Mouse (Mus musculus) intestine, embryonic 14.5 days (tissue): ENCODE results near the gene Clcn1. TPM values are rescaled to one million over a fixed set of nuclear protein-coding genes. Genes with fewer than 3 reads are reported as not detected.

Experiments
- ATAC-seq: fragments of 200-750 bp; cut with Nextera tagmentation; replicated peaks from 2 replicates; pipeline ENCODE4 v1.8.0; 2017; ENCODE audit warnings: low read depth, moderate number of reproducible peaks, moderate TSS enrichment, moderate library complexity; ENCODE audit not compliant: low FRiP score, low TSS enrichment
- DNase-seq: peaks from one replicate; pipeline ENCODE4 v3.0.0-alpha.2; 2018; ENCODE audit warnings: low spot score
- H3K27ac ChIP-seq: fragments of 300-500 bp; sonication (generic); 2 replicates; pipeline ENCODE4 v1.5.1; 2014; ENCODE audit warnings: low read depth, mild to moderate bottlenecking, control low read depth
- H3K27me3 ChIP-seq: fragments of 300-500 bp; sonication (generic); replicated peaks from 2 replicates; pipeline ENCODE4 v1.6.1; 2014; ENCODE audit warnings: low read length, control low read depth; ENCODE audit not compliant: control insufficient read depth, insufficient read depth
- H3K36me3 ChIP-seq: fragments of 300-500 bp; sonication (generic); 2 replicates; pipeline ENCODE4 v1.6.1; 2014; ENCODE audit warnings: low read length, control low read depth; ENCODE audit not compliant: control insufficient read depth, insufficient read depth
- H3K4me1 ChIP-seq: fragments of 300-500 bp; sonication (generic); replicated peaks from 2 replicates; pipeline ENCODE4 v1.6.1; 2014; ENCODE audit warnings: low read length, control low read depth, mixed read lengths; ENCODE audit not compliant: control insufficient read depth, insufficient read depth
- H3K4me2 ChIP-seq: fragments of 300-500 bp; sonication (generic); 2 replicates; pipeline ENCODE4 v1.6.1; 2014; ENCODE audit warnings: low read length
- H3K4me3 ChIP-seq: fragments of 300-500 bp; sonication (generic); 2 replicates; pipeline ENCODE4 v1.5.1; 2014; ENCODE audit warnings: low read depth, low read length, control low read depth, mixed read lengths
- H3K9ac ChIP-seq: fragments of 300-500 bp; sonication (generic); 2 replicates; pipeline ENCODE4 v1.6.1; 2014; ENCODE audit warnings: mild to moderate bottlenecking, low read length
- H3K9me3 ChIP-seq: fragments of 300-500 bp; sonication (generic); 2 replicates; pipeline ENCODE4 v1.6.1; 2016; ENCODE audit warnings: low read length, control low read depth; ENCODE audit not compliant: control insufficient read depth
- WGBS: fragments of 180-500 bp; shearing (Covaris S2); extraction: QIAGEN DNeasy Blood & Tissue Kit; methylation state at CpG from one replicate; pipeline ENCODE4 v1.1.7; 2014; 5-methylcytosine and 5-hydroxymethylcytosine counted together
- polyA plus RNA-seq: library from polyadenylated mRNA; unstranded; fragments of >200 nt; fragmentation: Nextera tagmentation; extraction: Ambion mirVana; gene quantifications from 2 replicates; pipeline ENCODE4 v1.2.1, GENCODE M21; 2014

The Clcn1 gene
- polyA plus RNA-seq, result 0.12 and 0.22 TPM in 2 replicates

DNA sequence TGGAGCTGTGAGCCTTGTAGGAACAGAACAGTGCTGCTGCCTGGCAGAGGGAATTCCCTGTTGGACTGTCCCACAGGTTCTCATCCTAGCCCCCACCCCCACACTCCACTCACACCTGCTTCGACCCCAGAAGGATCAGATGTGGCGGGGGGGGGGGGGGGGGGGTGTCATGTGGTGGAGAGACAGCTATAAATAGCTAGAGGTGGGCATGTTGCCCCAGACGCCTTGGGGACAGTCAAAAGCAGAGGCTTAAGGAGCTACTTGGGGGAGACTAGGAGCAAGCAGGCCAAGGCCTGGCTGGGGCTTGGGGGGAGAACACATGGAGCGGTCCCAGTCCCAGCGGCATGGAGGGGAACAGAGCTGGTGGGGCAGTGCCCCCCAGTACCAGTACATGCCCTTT lies at the start of gene Clcn1:
Clcn1 (plus strand) TSS at position 238 of the 400 bp plus-strand sequence.
- DNase-seq, result no peak
- no peak within 1 kb of the TSS for H3K4me2 ChIP-seq
- no peak for ATAC-seq
- 71% methylated on average over 4 of the region's 5 CpGs for WGBS
- H3K4me1 ChIP-seq, result no peaks in the 10 kb centered on the region
- H3K36me3 ChIP-seq, result peaks cover 26% of the 10 kb centered on the region
- no peaks in the 10 kb centered on the region for H3K27me3 ChIP-seq
- no peak within 1 kb of the TSS for H3K9ac ChIP-seq
- H3K9me3 ChIP-seq, result no peaks in the 10 kb centered on the region
- H3K4me3 ChIP-seq, result no peak within 1 kb of the TSS
- no peak within 1 kb of the TSS for H3K27ac ChIP-seq

DNA sequence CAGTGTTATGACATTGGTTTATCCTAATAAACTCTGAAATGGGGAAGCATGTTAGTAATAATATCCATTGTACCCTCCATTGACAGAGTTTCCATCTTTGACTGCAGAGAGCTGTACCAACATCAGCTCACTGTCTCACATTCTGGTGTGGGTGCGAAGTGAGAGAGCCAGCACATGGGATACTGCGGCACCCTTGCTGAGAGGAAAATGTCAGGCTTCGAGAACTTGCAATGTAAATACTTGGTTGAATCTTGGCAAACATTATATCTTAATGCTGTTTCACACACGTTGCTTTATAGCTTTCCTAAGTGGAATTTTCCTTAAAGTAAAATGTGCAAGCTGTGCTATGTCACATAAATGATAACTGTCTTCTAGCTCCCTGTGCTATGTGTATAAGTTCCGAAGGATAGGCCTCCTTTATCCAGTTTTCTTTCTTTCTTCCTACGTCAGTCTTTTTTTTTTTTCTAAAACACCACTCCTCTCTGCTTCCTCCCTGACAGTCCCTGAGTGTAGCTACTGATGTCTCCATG lies 49.1 kb upstream of the Clcn1 start:
- no peak overlapping the region for H3K9ac ChIP-seq
- H3K27me3 ChIP-seq, result no peaks in the 10 kb centered on the region
- ATAC-seq, result no peak
- no peak for DNase-seq
- H3K36me3 ChIP-seq, result no peaks in the 10 kb centered on the region
- 53% methylated on average over 6 of the region's 6 CpGs for WGBS
- H3K9me3 ChIP-seq, result no peaks in the 10 kb centered on the region
- no peak overlapping the region for H3K4me2 ChIP-seq
- H3K4me1 ChIP-seq, result no peaks in the 10 kb centered on the region
- H3K4me3 ChIP-seq, result no peak overlapping the region
- H3K27ac ChIP-seq, result no peak overlapping the region

DNA sequence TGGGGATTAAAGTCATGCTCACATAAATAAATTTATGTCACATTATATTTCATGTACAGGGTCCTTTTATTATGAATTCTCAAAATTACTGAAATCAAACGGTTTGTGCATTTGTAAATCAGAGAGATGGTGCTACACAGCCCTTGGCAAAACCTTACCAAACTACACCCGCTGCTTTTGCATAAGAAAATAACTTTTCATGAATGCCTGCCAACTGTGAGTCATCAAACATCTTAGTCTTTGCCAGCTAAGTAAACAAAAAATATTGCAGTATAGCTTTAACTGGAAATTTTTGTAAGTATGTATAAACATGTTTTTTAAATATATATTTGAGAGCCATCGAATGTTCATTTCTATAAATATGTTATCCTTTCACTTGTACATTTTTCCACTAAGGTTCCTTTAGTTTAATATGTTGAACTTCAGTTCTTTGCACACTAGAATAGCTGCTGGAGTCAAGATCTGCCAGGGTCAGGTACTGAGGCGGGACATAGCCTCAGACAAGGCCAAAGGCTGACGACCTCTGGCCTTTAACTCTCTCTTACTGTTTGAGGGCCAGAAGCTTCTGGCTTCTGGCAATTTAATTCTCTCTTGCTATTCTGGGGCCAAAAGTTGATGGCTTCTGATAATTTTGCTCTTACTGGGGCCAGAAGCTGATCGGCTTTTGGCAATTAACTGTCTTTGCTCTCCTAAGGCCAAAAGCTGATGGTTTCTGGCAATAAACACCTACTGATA lies 45.0 kb upstream of the Clcn1 start:
- DNase-seq, result no peak
- Histone ChIP-seq H3K36me3 (no peaks in the 10 kb centered on the region), H3K27me3 (no peaks in the 10 kb centered on the region), H3K4me2 (no peak overlapping the region), H3K4me1 (0 out of 2 replicates have a peak, but pooled peaks cover 3% of the 10 kb centered on the region), H3K27ac (no peak overlapping the region), H3K9me3 (no peaks in the 10 kb centered on the region), H3K9ac (no peak overlapping the region), H3K4me3 (no peak overlapping the region)
- no peak for ATAC-seq
- 72% methylated on average over 6 of the region's 6 CpGs for WGBS

DNA sequence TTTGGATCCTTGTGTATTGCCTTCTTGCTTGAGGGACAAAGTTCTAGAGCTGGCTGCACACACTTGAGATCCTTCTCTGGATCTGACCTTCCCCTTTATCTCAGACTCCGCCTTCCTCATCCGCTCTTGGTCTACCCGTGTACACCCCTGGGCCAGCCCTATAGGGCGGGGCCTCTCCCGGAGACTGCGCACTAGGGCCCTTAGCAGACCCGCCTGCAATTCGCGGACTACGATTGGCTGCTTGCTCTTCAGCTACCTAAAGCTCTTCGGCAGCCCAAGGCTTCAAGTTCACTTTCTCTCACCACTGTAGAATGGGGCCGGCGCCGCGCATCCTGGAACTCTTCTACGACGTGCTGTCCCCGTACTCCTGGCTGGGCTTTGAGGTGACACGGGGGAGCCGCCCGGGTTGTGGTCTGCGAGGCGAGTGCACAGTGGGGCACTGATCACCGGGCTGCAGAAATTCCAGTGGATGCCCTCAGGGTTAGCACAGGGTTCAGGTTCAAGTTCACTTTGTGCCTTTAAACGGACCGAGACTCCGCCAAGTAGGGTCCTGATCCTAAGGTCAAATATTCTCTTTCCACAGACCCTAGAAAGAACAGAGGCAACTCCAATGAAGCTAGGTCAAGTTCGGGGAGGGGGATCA lies 40.7 kb upstream of the Clcn1 start, which contains the start of gene Gstk1:
Gstk1 (plus strand) TSS at position 225 of the 643 bp plus-strand sequence.
- DNase-seq (peak; percentile 79), ATAC-seq (peak; percentile 99)
- Histone ChIP-seq H3K4me2 (peak within 1 kb of the TSS; percentile 81), H3K27me3 (no peaks in the 10 kb centered on the region), H3K36me3 (no peaks in the 10 kb centered on the region), H3K9ac (peak within 1 kb of the TSS; percentile 35; the same call in 1 of the 2 replicates), H3K27ac (no peak within 1 kb of the TSS), H3K9me3 (no peaks in the 10 kb centered on the region), H3K4me1 (peaks cover 3% of the 10 kb centered on the region; the same call in 1 of the 2 replicates), H3K4me3 (peak within 1 kb of the TSS; percentile 45)
- 3% methylated on average over 28 of the region's 28 CpGs for WGBS

DNA sequence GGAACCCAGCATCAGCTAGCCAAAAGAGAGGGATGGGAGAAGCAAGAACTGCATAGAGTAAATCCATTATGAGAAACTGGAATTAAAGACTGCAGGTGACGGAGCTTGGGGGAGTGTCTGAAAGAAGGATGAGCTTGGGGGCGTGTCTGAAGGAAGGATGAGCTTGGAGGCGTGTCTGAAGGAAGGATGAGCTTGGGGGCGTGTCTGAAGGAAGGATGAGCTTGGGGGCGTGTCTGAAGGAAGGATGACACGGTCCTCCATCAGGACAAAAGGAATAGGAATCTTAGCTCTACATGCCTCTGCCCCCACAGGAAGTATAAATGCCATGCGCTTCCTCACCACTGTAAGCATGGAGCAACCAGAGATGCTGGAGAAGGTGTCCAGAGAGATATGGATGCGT lies 39.3 kb upstream of the Clcn1 start:
- no peaks in the 10 kb centered on the region for H3K36me3 ChIP-seq
- H3K27me3 ChIP-seq, result no peaks in the 10 kb centered on the region
- ATAC-seq, result no peak; the same call in 1 of the 2 replicates
- H3K9me3 ChIP-seq, result no peaks in the 10 kb centered on the region
- WGBS, result 15% methylated on average over 8 of the region's 8 CpGs
- DNase-seq, result no peak
- H3K4me1 ChIP-seq, result peaks cover 3% of the 10 kb centered on the region; the same call in 1 of the 2 replicates
- H3K4me2 ChIP-seq, result peak overlapping the region; percentile 34
- H3K27ac ChIP-seq, result no peak overlapping the region
- H3K9ac ChIP-seq, result 0 out of 2 replicates have a peak overlapping the region, but pooled peaks have one; percentile 27
- H3K4me3 ChIP-seq, result peak overlapping the region; percentile 20

DNA sequence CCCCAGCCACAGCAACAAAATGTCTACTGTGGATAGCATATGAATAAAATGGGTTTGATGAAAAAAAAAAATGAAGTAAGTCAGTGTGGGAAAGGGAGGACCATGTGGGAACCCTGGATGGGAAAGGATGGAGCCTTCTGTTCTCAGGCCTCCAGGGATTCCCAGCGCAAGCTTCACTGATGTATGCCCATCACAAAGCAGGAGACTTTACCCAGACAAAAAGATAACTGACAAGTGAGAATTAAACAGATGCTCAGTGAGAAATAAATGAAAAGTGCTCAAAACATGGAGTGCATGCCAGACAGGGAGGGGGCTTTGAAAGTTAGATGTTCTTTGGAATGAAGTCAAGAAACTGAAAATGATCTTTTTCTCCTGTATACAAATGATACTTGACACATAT lies 38.5 kb upstream of the Clcn1 start:
- H3K27me3 ChIP-seq, result no peaks in the 10 kb centered on the region
- peaks cover 3% of the 10 kb centered on the region; the same call in 1 of the 2 replicates for H3K4me1 ChIP-seq
- no peak overlapping the region for H3K4me3 ChIP-seq
- no peak for DNase-seq
- 89% methylated on average over 1 of the region's 1 CpGs for WGBS
- peak overlapping the region; percentile 34 for H3K4me2 ChIP-seq
- H3K9me3 ChIP-seq, result no peaks in the 10 kb centered on the region
- no peak for ATAC-seq
- no peak overlapping the region for H3K27ac ChIP-seq
- H3K9ac ChIP-seq, result peak overlapping the region; percentile 27; the same call in 1 of the 2 replicates
- H3K36me3 ChIP-seq, result no peaks in the 10 kb centered on the region

DNA sequence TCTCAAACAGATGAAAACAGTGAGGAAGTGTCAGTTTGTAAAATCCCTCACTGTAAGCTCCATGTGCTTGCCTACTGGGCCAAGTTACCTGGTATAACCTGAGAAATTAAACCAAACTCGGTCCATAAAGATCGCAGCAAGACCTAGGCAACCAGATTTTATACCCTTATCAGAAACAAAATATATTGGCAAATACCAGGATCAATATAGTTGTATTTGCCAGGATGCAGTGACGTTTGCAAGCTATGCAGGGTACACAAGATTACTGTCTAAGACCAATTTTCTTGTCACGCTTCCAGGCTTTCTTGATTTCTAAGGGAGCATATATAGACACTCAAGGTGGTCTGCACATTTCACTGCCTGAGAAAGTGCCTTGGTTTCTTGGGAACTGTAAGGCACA lies 34.7 kb upstream of the Clcn1 start:
- Histone ChIP-seq H3K27ac (no peak overlapping the region), H3K27me3 (no peaks in the 10 kb centered on the region), H3K4me3 (no peak overlapping the region), H3K9me3 (no peaks in the 10 kb centered on the region), H3K4me2 (no peak overlapping the region), H3K36me3 (no peaks in the 10 kb centered on the region), H3K9ac (no peak overlapping the region), H3K4me1 (no peaks in the 10 kb centered on the region; the same call in 1 of the 2 replicates)
- ATAC-seq, result no peak
- WGBS, result 90% methylated on average over 4 of the region's 4 CpGs
- DNase-seq, result no peak

DNA sequence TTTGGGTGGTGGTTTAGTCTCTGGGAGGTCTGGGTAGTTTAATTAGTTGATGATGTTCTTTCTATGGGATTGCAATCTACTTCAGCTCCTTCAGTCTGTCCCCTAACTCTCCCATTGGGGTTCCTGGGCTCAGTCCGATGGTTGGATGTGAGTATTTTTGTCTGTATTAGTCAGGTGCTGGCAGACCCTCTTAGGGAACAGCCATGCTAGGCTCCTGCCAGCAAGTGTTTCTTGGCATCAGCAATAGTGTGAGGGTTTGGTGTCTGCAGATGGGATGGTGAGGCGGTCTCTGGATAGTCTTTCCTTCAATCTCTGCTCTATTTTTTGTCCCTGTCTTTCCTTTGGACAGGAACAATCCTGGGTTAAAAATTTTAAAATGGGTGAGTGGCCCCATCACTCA lies 33.4 kb upstream of the Clcn1 start:
- no peaks in the 10 kb centered on the region for H3K27me3 ChIP-seq
- ATAC-seq (no peak), DNase-seq (no peak)
- H3K4me2 ChIP-seq, result no peak overlapping the region
- WGBS, result 83% methylated on average over 2 of the region's 2 CpGs
- no peak overlapping the region for H3K27ac ChIP-seq
- no peaks in the 10 kb centered on the region; the same call in 1 of the 2 replicates for H3K4me1 ChIP-seq
- H3K9ac ChIP-seq, result no peak overlapping the region
- no peaks in the 10 kb centered on the region for H3K36me3 ChIP-seq
- no peaks in the 10 kb centered on the region for H3K9me3 ChIP-seq
- H3K4me3 ChIP-seq, result no peak overlapping the region
